ENCODE assay signal across 14 mouse cellular contexts in genomic region chr9:65177912-65178311, GRCm38 (mm10). TPM values are rescaled to one million over a fixed set of nuclear protein-coding genes. Genes with fewer than 3 reads are reported as not detected.
DNase-seq lines count a peak whose midpoint lies in the region; ATAC-seq lines count a peak whose summit lies in the region.
"Had no signal": no experiment of that assay in that cellular context is flagged by ENCODE, and none has a peak within 500 bp of the region (broad histone marks: within the 10 kb centered on the region; RNA-seq: fewer than 3 reads in every experiment).

No protein-coding gene starts in this region.

- H3K4me2 ChIP-seq in heart, embryonic 14.5 days (ENCODE audit: low read length): peak overlapping the region; percentile 58; the same call in 1 of the 2 replicates
- no peak overlapping the region for H3K4me2 ChIP-seq in embryonic facial prominence, embryonic 13.5 days
- peak overlapping the region; percentile 35; the same call in 1 of the 2 replicates for H3K4me2 ChIP-seq in hindbrain, embryonic 13.5 days
- H3K4me2 ChIP-seq in midbrain, embryonic 15.5 days: peak overlapping the region; percentile 26; the same call in 1 of the 2 replicates

- no peak for DNase-seq in heart, adult 11 months
- DNase-seq in left cerebral cortex, postnatal 36 days (ENCODE audit: low spot score in 2 of 2): no peak
- no peak for DNase-seq in lung, postnatal 36 days
- no peak for DNase-seq in gastrocnemius, postnatal 10 days
- DNase-seq: kidney, adult 18-20 months; lung, adult 2 months; retina, postnatal 1 day; thymus, adult 2 months had no signal

- H3K36me3 ChIP-seq in heart, embryonic 14.5 days (ENCODE audit: control insufficient read depth, insufficient read depth, low read length): no peaks in the 10 kb centered on the region
- H3K36me3 ChIP-seq in embryonic facial prominence, embryonic 13.5 days: peaks cover 19% of the 10 kb centered on the region
- peaks cover 21% of the 10 kb centered on the region for H3K36me3 ChIP-seq in hindbrain, embryonic 13.5 days
- 0 out of 2 replicates have a peak, but pooled peaks cover 6% of the 10 kb centered on the region for H3K36me3 ChIP-seq in midbrain, embryonic 15.5 days (replicated peaks)

- no peak for ATAC-seq in heart, embryonic 14.5 days (ENCODE audit: insufficient number of reproducible peaks, insufficient read depth, low FRiP score, low read depth)
- ATAC-seq in embryonic facial prominence, embryonic 13.5 days (ENCODE audit: insufficient number of reproducible peaks, insufficient read depth, low FRiP score, low TSS enrichment, low read depth): no peak
- ATAC-seq in hindbrain, embryonic 13.5 days (ENCODE audit: low FRiP score): no peak
- no peak for ATAC-seq in midbrain, embryonic 15.5 days (replicated peaks)

- H3K4me3 ChIP-seq in heart, embryonic 14.5 days (ENCODE audit: control insufficient read depth in 1 of 2, insufficient read depth in 1 of 2, low read depth in 1 of 2, low read length in 2 of 2): no peak overlapping the region
- no peak overlapping the region for H3K4me3 ChIP-seq in embryonic facial prominence, embryonic 13.5 days
- no peak overlapping the region for H3K4me3 ChIP-seq in hindbrain, embryonic 13.5 days
- no peak overlapping the region for H3K4me3 ChIP-seq in midbrain, embryonic 15.5 days

- intact Hi-C loops in left cerebral cortex, postnatal 36 days (cut with DNase I): no loop called here

- 64% methylated on average over 10 of the region's 10 CpGs for WGBS in heart, embryonic 14.5 days
- 56% methylated on average over 10 of the region's 10 CpGs for WGBS in embryonic facial prominence, embryonic 13.5 days
- WGBS in hindbrain, embryonic 13.5 days: 33% methylated on average over 10 of the region's 10 CpGs
- 35% methylated on average over 10 of the region's 10 CpGs for whole genome bisulfite sequencing in midbrain, embryonic 15.5 days

- H3K27me3 ChIP-seq in heart, embryonic 14.5 days (ENCODE audit: control insufficient read depth, insufficient read depth, low read length): peaks cover 12% of the 10 kb centered on the region; the same call in 1 of the 2 replicates
- H3K27me3 ChIP-seq in embryonic facial prominence, embryonic 13.5 days: no peaks in the 10 kb centered on the region
- H3K27me3 ChIP-seq in hindbrain, embryonic 13.5 days: no peaks in the 10 kb centered on the region
- no peaks in the 10 kb centered on the region for H3K27me3 ChIP-seq in midbrain, embryonic 15.5 days (replicated peaks)

- no peak overlapping the region for H3K27ac ChIP-seq in heart, embryonic 14.5 days (replicated peaks in 1 of 2; ENCODE audit: control insufficient read depth in 1 of 2, insufficient read depth in 1 of 2, low read depth in 2 of 2, low read length in 2 of 2)
- H3K27ac ChIP-seq in embryonic facial prominence, embryonic 13.5 days: no peak overlapping the region
- H3K27ac ChIP-seq in hindbrain, embryonic 13.5 days: peak overlapping the region; percentile 89
- peak overlapping the region; percentile 86 for H3K27ac ChIP-seq in midbrain, embryonic 15.5 days

- H3K4me1 ChIP-seq in heart, embryonic 14.5 days (ENCODE audit: control insufficient read depth in 2 of 2, insufficient read depth in 2 of 2, low read length in 2 of 2): peaks cover 19 to 25% of the 10 kb centered on the region in 2 experiments
- peaks cover 50% of the 10 kb centered on the region for H3K4me1 ChIP-seq in embryonic facial prominence, embryonic 13.5 days
- H3K4me1 ChIP-seq in hindbrain, embryonic 13.5 days (replicated peaks): peaks cover 79% of the 10 kb centered on the region
- peaks cover 62% of the 10 kb centered on the region for H3K4me1 ChIP-seq in midbrain, embryonic 15.5 days

- H3K9me3 ChIP-seq in heart, embryonic 14.5 days (ENCODE audit: control insufficient read depth, low read length): no peaks in the 10 kb centered on the region
- H3K9me3 ChIP-seq in embryonic facial prominence, embryonic 13.5 days: no peaks in the 10 kb centered on the region
- H3K9me3 ChIP-seq in hindbrain, embryonic 13.5 days: no peaks in the 10 kb centered on the region
- no peaks in the 10 kb centered on the region for H3K9me3 ChIP-seq in midbrain, embryonic 15.5 days

- H3K9ac ChIP-seq in heart, embryonic 14.5 days (ENCODE audit: low read length): peak overlapping the region; percentile 57; the same call in 1 of the 2 replicates
- H3K9ac ChIP-seq in embryonic facial prominence, embryonic 13.5 days: peak overlapping the region; percentile 47; the same call in 1 of the 2 replicates
- peak overlapping the region; percentile 64 for H3K9ac ChIP-seq in hindbrain, embryonic 13.5 days
- H3K9ac ChIP-seq in midbrain, embryonic 15.5 days: 0 out of 2 replicates have a peak overlapping the region, but pooled peaks have one; percentile 8

RNA-seq across cellular contexts. Expression of gene Parp16, which starts 17.2 kb away (rescaled TPM):
- polyA plus RNA-seq in heart, embryonic 14.5 days (2014; fragmentation: Nextera tagmentation; extraction: Ambion mirVana): 4.3 and 5.6 TPM in 2 replicates
- polyA plus RNA-seq in embryonic facial prominence, embryonic 13.5 days (2015; fragmentation: Nextera tagmentation; extraction: Ambion mirVana): 7.1 and 8.1 TPM in 2 replicates
- 5.9 and 6.1 TPM in 2 replicates for polyA plus RNA-seq in hindbrain, embryonic 13.5 days (2015; fragmentation: Nextera tagmentation; extraction: Ambion mirVana)
- 6.8 and 7.6 TPM in 2 replicates for polyA plus RNA-seq in midbrain, embryonic 15.5 days (2015; fragmentation: Nextera tagmentation; extraction: Ambion mirVana)
- total RNA-seq in left cerebral cortex, postnatal 36 days (2021): 1 to 10 TPM; 2.5 to 4.2 TPM
- total RNA-seq in gastrocnemius, postnatal 10 days (2021): 1 to 10 TPM; 6.6 to 8.1 TPM

RNA-seq across cellular contexts. Expression of gene Igdcc3, which starts 36.9 kb away (rescaled TPM):
- 0.36 and 0.63 TPM in 2 replicates for polyA plus RNA-seq in heart, embryonic 14.5 days (2014; fragmentation: Nextera tagmentation; extraction: Ambion mirVana)
- polyA plus RNA-seq in embryonic facial prominence, embryonic 13.5 days (2015; fragmentation: Nextera tagmentation; extraction: Ambion mirVana): 2.1 and 3.0 TPM in 2 replicates
- polyA plus RNA-seq in hindbrain, embryonic 13.5 days (2015; fragmentation: Nextera tagmentation; extraction: Ambion mirVana): 13.8 and 15.5 TPM in 2 replicates
- polyA plus RNA-seq in midbrain, embryonic 15.5 days (2015; fragmentation: Nextera tagmentation; extraction: Ambion mirVana): 12.8 and 14.1 TPM in 2 replicates
- total RNA-seq in left cerebral cortex, postnatal 36 days (2021): 1 to 10 TPM; 2.0 to 2.3 TPM
- under 1 TPM; 0.59 to 0.65 TPM for total RNA-seq in gastrocnemius, postnatal 10 days (2021)
- polyA plus RNA-seq: C2C12, Patski had no signal

Comparison
In these comparisons a context has a peak if more than half of its experiments do, and no peak if none do; other contexts are left out.
1. H3K27ac ChIP-seq: peak in hindbrain, embryonic 13.5 days (single experiment) and midbrain, embryonic 15.5 days (single experiment); none in heart, embryonic 14.5 days (0 of 2) and embryonic facial prominence, embryonic 13.5 days (single experiment).
2. H3K9ac ChIP-seq: peak in every context shown above with its lines; median percentile 64 in hindbrain, embryonic 13.5 days; 57 in heart, embryonic 14.5 days; 47 in embryonic facial prominence, embryonic 13.5 days; 8 in midbrain, embryonic 15.5 days.